Mouse (Mus musculus) liver, embryonic 14.5 days (tissue): Measurements from ENCODE around the gene Lhx1.

Experiments
- CTCF ChIP-seq: IDR thresholded peaks from 2 replicates; pipeline ENCODE4 v1.5.1; 2016; ENCODE audit warnings: antibody characterized with exemption, low read depth, control low read depth
- EP300 ChIP-seq: IDR thresholded peaks from 2 replicates; pipeline ENCODE4 v1.6.1; 2016; ENCODE audit warnings: antibody characterized with exemption, low read depth

- TF ChIP-seq CTCF: no peak
- no peak for TF ChIP-seq EP300
Observed at GRCm38 (mm10) chr11:84570392-84570791, 45.1 kb upstream of the Lhx1 start.
